Mouse (Mus musculus) forebrain, embryonic 14.5 days (tissue): ENCODE data around the gene Specc1l. TPM values are rescaled to one million over a fixed set of nuclear protein-coding genes. Genes with fewer than 3 reads are reported as not detected.
"Not testable (repeated sequence)": the region's sequence is repeated elsewhere in the genome, so short reads cannot be mapped to it uniquely, and the experiment has no call there.

ENCODE experiments used
- ATAC-seq: fragments of 200-750 bp; cut with Nextera tagmentation; 2 replicates; pipeline ENCODE4 v1.8.0; 2017; ENCODE audit warnings: mild to moderate bottlenecking, moderate library complexity
- DNase-seq: peaks from one replicate; pipeline ENCODE4 v3.0.0-alpha.2; 2015; ENCODE audit warnings: low spot score
- H3K27ac ChIP-seq: fragments of 300-500 bp; sonication (generic); 2 replicates; pipeline ENCODE4 v1.5.1; 2014; ENCODE audit warnings: low read depth, mild to moderate bottlenecking, control low read depth, low read length, moderate library complexity
- H3K27me3 ChIP-seq: fragments of 300-500 bp; sonication (generic); replicated peaks from 2 replicates; pipeline ENCODE4 v1.6.1; 2014; ENCODE audit warnings: low read length, control low read depth, mixed read lengths; ENCODE audit not compliant: control insufficient read depth, insufficient read depth
- H3K36me3 ChIP-seq: fragments of 300-500 bp; sonication (generic); 2 replicates; pipeline ENCODE4 v1.6.1; 2014; ENCODE audit warnings: low read length, control low read depth; ENCODE audit not compliant: control insufficient read depth, insufficient read depth
- H3K4me1 ChIP-seq: fragments of 300-500 bp; sonication (generic); 2 replicates; pipeline ENCODE4 v1.6.1; 2014; ENCODE audit warnings: antibody characterized with exemption, low read length, control low read depth; ENCODE audit not compliant: control insufficient read depth, insufficient read depth
- H3K4me2 ChIP-seq: fragments of 300-500 bp; sonication (generic); 2 replicates; pipeline ENCODE4 v1.6.1; 2014; ENCODE audit warnings: mild to moderate bottlenecking, control low read depth, low read length
- H3K4me3 ChIP-seq: fragments of 300-500 bp; sonication (generic); 2 replicates; pipeline ENCODE4 v1.5.1; 2014; ENCODE audit warnings: low read depth, low read length, control low read depth
- H3K9ac ChIP-seq: fragments of 300-500 bp; sonication (generic); 2 replicates; pipeline ENCODE4 v1.6.1; 2014; ENCODE audit warnings: mild to moderate bottlenecking, low read length, control low read depth, moderate library complexity
- H3K9me3 ChIP-seq: fragments of 300-500 bp; sonication (generic); replicated peaks from 2 replicates; pipeline ENCODE4 v1.6.1; 2016; ENCODE audit warnings: low read length, control low read depth, mixed read lengths; ENCODE audit not compliant: control insufficient read depth
- WGBS: fragments of 180-500 bp; shearing (Covaris S2); extraction: QIAGEN DNeasy Blood & Tissue Kit; methylation state at CpG from one replicate; pipeline ENCODE4 v1.1.7; 2014; 5-methylcytosine and 5-hydroxymethylcytosine counted together
- polyA plus RNA-seq: library from polyadenylated mRNA; unstranded; fragments of >200 nt; fragmentation: Nextera tagmentation; extraction: Ambion mirVana; gene quantifications from 2 replicates; pipeline ENCODE4 v1.2.1, GENCODE M21; 2014

Specc1l gene
- polyA plus RNA-seq, 1 experiment from 2014 or later = 24.3 TPM

DNA sequence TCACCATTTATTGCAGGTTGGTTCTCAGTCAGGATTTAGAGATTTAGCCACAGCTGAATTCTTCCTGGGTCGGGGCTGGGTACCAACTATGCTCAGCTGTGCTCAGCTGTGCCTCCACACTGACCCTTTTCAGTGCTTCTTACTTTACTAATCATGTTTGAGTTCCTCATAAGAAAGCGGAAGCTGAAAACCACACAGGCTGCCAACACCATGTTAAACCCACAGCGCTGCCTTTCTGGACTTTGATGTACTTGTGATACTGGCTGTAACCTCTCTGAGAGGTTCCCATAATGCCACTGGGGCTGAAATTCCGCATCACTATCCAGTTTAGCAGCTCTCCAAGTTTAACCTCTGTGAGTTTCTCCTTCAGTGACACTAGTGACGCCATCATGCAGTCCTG, 70.8 kb downstream of the Specc1l start:
- Histone ChIP-seq H3K4me2 (no peak overlapping the region), H3K36me3 (peaks cover 20% of the 10 kb centered on the region), H3K4me3 (no peak overlapping the region), H3K4me1 (no peaks in the 10 kb centered on the region), H3K9me3 (no peaks in the 10 kb centered on the region), H3K27ac (no peak overlapping the region), H3K9ac (no peak overlapping the region), H3K27me3 (no peaks in the 10 kb centered on the region)
- 89% methylated on average over 5 of the region's 5 CpGs for WGBS
- no peak for DNase-seq
- ATAC-seq = no peak

DNA sequence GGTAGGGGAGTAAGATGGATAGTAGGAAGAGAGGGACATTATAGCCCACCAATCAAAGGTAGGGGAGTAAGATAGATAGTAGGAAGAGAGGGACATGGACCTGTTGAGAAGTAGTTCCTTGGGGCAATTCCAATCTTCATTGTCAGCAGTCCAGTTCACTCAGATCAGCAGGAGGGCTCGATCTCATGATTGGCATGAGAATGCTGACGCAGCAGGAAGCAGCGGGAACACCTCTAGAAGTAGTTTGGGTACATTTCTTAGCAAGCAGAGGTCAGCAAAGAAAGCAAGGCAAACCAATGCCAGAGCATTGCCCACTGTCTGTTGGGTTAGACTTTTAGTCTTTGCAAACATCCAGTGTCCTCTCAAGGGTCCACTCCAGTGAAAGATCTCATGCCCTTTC, 71.9 kb downstream of the Specc1l start:
- H3K9ac ChIP-seq = no peak overlapping the region
- H3K4me2 ChIP-seq = no peak overlapping the region
- ATAC-seq (no peak), DNase-seq (no peak)
- WGBS = 97% methylated on average over 3 of the region's 3 CpGs
- H3K4me3 ChIP-seq = no peak overlapping the region
- no peaks in the 10 kb centered on the region for H3K27me3 ChIP-seq
- no peaks in the 10 kb centered on the region for H3K9me3 ChIP-seq
- H3K36me3 ChIP-seq = peaks cover 24% of the 10 kb centered on the region
- no peaks in the 10 kb centered on the region for H3K4me1 ChIP-seq
- H3K27ac ChIP-seq = no peak overlapping the region

GRCm38 (mm10) chr10:75288579-75288978, 76.7 kb downstream of the Specc1l start:
- peaks cover 18% of the 10 kb centered on the region; the same call in 1 of the 2 replicates for H3K36me3 ChIP-seq
- WGBS = 91% methylated on average over 7 of the region's 7 CpGs
- no peaks in the 10 kb centered on the region for H3K4me1 ChIP-seq
- no peak overlapping the region for H3K4me3 ChIP-seq
- H3K27me3 ChIP-seq = no peaks in the 10 kb centered on the region
- no peak overlapping the region for H3K27ac ChIP-seq
- no peak overlapping the region for H3K4me2 ChIP-seq
- ATAC-seq = no peak
- no peak for DNase-seq
- H3K9ac ChIP-seq = no peak overlapping the region
- H3K9me3 ChIP-seq = no peaks in the 10 kb centered on the region

GRCm38 (mm10) chr10:75289392-75289791, 77.5 kb downstream of the Specc1l start:
- 88% methylated on average over 4 of the region's 4 CpGs for WGBS

GRCm38 (mm10) chr10:75290650-75291049, 78.8 kb downstream of the Specc1l start:
- peaks cover 25% of the 10 kb centered on the region for H3K36me3 ChIP-seq
- H3K27me3 ChIP-seq = no peaks in the 10 kb centered on the region
- H3K27ac ChIP-seq = no peak overlapping the region
- DNase-seq (no peak), ATAC-seq (no peak)
- H3K4me3 ChIP-seq = no peak overlapping the region
- H3K4me2 ChIP-seq = no peak overlapping the region
- no peaks in the 10 kb centered on the region for H3K4me1 ChIP-seq
- no peaks in the 10 kb centered on the region for H3K9me3 ChIP-seq
- no peak overlapping the region for H3K9ac ChIP-seq
- 91% methylated on average over 5 of the region's 5 CpGs for WGBS

More at GRCm38 (mm10) chr10:75289392-75289791, 77.5 kb downstream of the Specc1l start:
- no peak overlapping the region for H3K4me2 ChIP-seq
- no peak for DNase-seq
- H3K27ac ChIP-seq = no peak overlapping the region
- H3K27me3 ChIP-seq = no peaks in the 10 kb centered on the region
- no peak for ATAC-seq
- H3K9ac ChIP-seq = no peak overlapping the region
- H3K9me3 ChIP-seq = no peaks in the 10 kb centered on the region
- no peaks in the 10 kb centered on the region for H3K4me1 ChIP-seq
- H3K4me3 ChIP-seq = no peak overlapping the region
- H3K36me3 ChIP-seq = peaks cover 19% of the 10 kb centered on the region; the same call in 1 of the 2 replicates

- Histone ChIP-seq H3K9ac (no peak overlapping the region), H3K4me1 (no peaks in the 10 kb centered on the region), H3K9me3 (no peaks in the 10 kb centered on the region), H3K4me3 (no peak overlapping the region), H3K36me3 (peaks cover 25% of the 10 kb centered on the region), H3K4me2 (no peak overlapping the region), H3K27ac (no peak overlapping the region), H3K27me3 (no peaks in the 10 kb centered on the region)
- WGBS = 82% methylated on average over 1 of the region's 1 CpGs
- DNase-seq = no peak
- no peak for ATAC-seq
Measured at GRCm38 (mm10) chr10:75291338-75291737, 79.5 kb downstream of the Specc1l start.

GRCm38 (mm10) chr10:75292206-75292605, 80.3 kb downstream of the Specc1l start:
- DNase-seq, H3K9me3 ChIP-seq, H3K27me3 ChIP-seq, ATAC-seq, H3K4me2 ChIP-seq, H3K4me1 ChIP-seq, H3K27ac ChIP-seq, H3K9ac ChIP-seq, H3K4me3 ChIP-seq: not testable (repeated sequence)
- peaks cover 25% of the 10 kb centered on the region for H3K36me3 ChIP-seq
- 95% methylated on average over 8 of the region's 8 CpGs for WGBS

DNA sequence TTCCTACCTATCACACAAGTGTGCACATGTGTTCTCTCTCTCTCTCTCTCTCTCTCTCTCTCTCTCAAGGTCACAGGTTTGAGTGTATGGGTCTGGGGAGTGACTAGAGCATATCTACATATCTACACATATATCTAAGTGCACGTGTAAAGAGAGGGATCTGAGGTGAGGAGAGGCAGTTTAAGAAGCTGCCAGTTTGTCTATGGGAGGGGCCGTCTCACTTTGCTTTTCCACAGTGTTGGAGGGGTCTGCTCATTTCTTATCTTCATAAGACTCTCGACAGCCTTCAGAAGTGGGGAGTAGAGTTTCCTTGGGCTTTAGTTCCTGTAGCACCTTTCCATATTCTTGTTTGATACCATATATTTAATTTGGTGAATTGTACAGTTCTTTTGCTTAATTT, 81.4 kb downstream of the Specc1l start:
- WGBS = 90% methylated on average over 3 of the region's 3 CpGs

DNA sequence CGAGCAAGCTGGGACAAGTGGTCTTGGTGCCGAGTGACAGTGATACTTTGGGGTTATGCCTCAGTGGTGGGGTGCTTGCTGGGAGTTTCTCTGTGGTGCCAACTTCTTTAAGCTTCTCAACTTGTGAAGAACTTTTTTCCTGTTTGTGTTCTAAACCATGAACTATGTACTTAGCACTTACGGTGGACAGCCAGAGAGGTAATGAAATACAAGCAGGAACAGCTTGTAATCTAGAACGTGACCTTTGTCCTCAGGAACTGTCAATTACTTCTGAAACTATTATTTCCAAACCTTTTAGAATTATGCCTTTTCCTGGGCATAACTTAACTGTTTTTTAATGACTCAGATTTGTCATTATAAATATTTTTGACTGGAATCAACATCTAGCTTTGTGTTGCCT, 82.5 kb downstream of the Specc1l start:
- Histone ChIP-seq H3K4me1 (no peaks in the 10 kb centered on the region), H3K9ac (no peak overlapping the region), H3K4me3 (no peak overlapping the region), H3K9me3 (no peaks in the 10 kb centered on the region), H3K36me3 (peaks cover 23% of the 10 kb centered on the region), H3K4me2 (no peak overlapping the region), H3K27me3 (no peaks in the 10 kb centered on the region), H3K27ac (no peak overlapping the region)
- WGBS = 82% methylated on average over 4 of the region's 4 CpGs
- ATAC-seq (no peak), DNase-seq (no peak)

More for the DNA sequence above, 81.4 kb downstream of the Specc1l start:
- H3K4me2 ChIP-seq = no peak overlapping the region
- no peaks in the 10 kb centered on the region for H3K9me3 ChIP-seq
- DNase-seq (no peak), ATAC-seq (no peak)
- H3K4me3 ChIP-seq = no peak overlapping the region
- H3K36me3 ChIP-seq = peaks cover 29% of the 10 kb centered on the region
- no peaks in the 10 kb centered on the region for H3K27me3 ChIP-seq
- no peak overlapping the region for H3K9ac ChIP-seq
- no peak overlapping the region for H3K27ac ChIP-seq
- no peaks in the 10 kb centered on the region for H3K4me1 ChIP-seq
